Mouse (Mus musculus) CH12.LX (cell line): ENCODE data around the gene Gm12185.
"Not testable (repeated sequence)": the region's sequence is repeated elsewhere in the genome, so short reads cannot be mapped to it uniquely, and the experiment has no call there.

Experiments used
- CTCF ChIP-seq, 2 experiments: IDR thresholded peaks in 1 of 2; conservative IDR thresholded peaks in 1 of 2; 2 replicates each; pipeline ENCODE4 v1.5.1; 2011 to 2012; ENCODE audit warnings: low read depth in 2 of 2, low read length in 2 of 2, improper control_type of control experiment in 1 of 2, inconsistent platforms in 1 of 2, mild to moderate bottlenecking in 1 of 2, moderate library complexity in 1 of 2
- EP300 ChIP-seq: IDR thresholded peaks from 2 replicates; pipeline ENCODE4 v1.6.1; 2011; ENCODE audit warnings: low read length, improper control_type of control experiment
- MAFK ChIP-seq: IDR thresholded peaks from 2 replicates; pipeline ENCODE4 v1.6.1; 2011; ENCODE audit warnings: low read length, improper control_type of control experiment; ENCODE audit not compliant: insufficient replicate concordance
- MAX ChIP-seq: IDR thresholded peaks from 2 replicates; pipeline ENCODE4 v1.6.1; 2011; ENCODE audit warnings: low read length, improper control_type of control experiment
- NELFE ChIP-seq: IDR thresholded peaks from 2 replicates; pipeline ENCODE4 v1.6.1; 2011; ENCODE audit warnings: low read depth, low read length, improper control_type of control experiment
- POLR2A ChIP-seq: IDR thresholded peaks from 2 replicates; pipeline ENCODE4 v1.6.1; 2011; ENCODE audit warnings: low read depth, mild to moderate bottlenecking, improper control_type of control experiment, low read length
- ZC3H11A ChIP-seq: IDR thresholded peaks from 2 replicates; pipeline ENCODE4 v1.6.1; 2012; ENCODE audit warnings: low read depth, mild to moderate bottlenecking, inconsistent platforms, low read length, improper control_type of control experiment

GRCm38 (mm10) chr11:48979251-48979650 is 12.8 kb downstream of the Gm12185 start, which contains the start of gene 9930111J21Rik1:
- TF ChIP-seq NELFE; EP300; MAX; ZC3H11A; CTCF (conservative IDR thresholded peaks at IDR 0.05 in 1 of 2, IDR thresholded peaks at IDR 0.05 in 1 of 2; ENCODE audit: low read depth in 2 of 2, low read length in 2 of 2); MAFK; POLR2A: not testable (repeated sequence)
